Mouse (Mus musculus) embryonic facial prominence, embryonic 13.5 days (tissue): ENCODE data around the gene Cntnap2. TPM values are rescaled to one million over a fixed set of nuclear protein-coding genes. Genes with fewer than 3 reads are reported as not detected.

Experiments used
- ATAC-seq: fragments of 200-750 bp; cut with Nextera tagmentation; 2 replicates; pipeline ENCODE4 v1.8.0; 2017; ENCODE audit warnings: low read depth; ENCODE audit not compliant: insufficient number of reproducible peaks, insufficient read depth, low FRiP score, low TSS enrichment
- H3K27ac ChIP-seq: fragments of 300-500 bp; sonication (generic); 2 replicates; pipeline ENCODE4 v1.5.1; 2015; ENCODE audit warnings: moderate library complexity, mild to moderate bottlenecking, inconsistent platforms
- H3K27me3 ChIP-seq: fragments of 300-500 bp; sonication (generic); 2 replicates; pipeline ENCODE4 v1.6.1; 2015; ENCODE audit warnings: mild to moderate bottlenecking, inconsistent platforms
- H3K36me3 ChIP-seq: fragments of 300-500 bp; sonication (generic); 2 replicates; pipeline ENCODE4 v1.6.1; 2015; ENCODE audit warnings: mild to moderate bottlenecking, inconsistent platforms
- H3K4me1 ChIP-seq: fragments of 300-500 bp; sonication (generic); 2 replicates; pipeline ENCODE4 v1.6.1; 2015; ENCODE audit warnings: inconsistent platforms
- H3K4me2 ChIP-seq: fragments of 300-500 bp; sonication (generic); 2 replicates; pipeline ENCODE4 v1.6.1; 2015; ENCODE audit warnings: moderate library complexity, mild to moderate bottlenecking, inconsistent platforms
- H3K4me3 ChIP-seq: fragments of 300-500 bp; sonication (generic); 2 replicates; pipeline ENCODE4 v1.5.1; 2015; ENCODE audit warnings: mild to moderate bottlenecking, inconsistent platforms
- H3K9ac ChIP-seq: fragments of 300-500 bp; sonication (generic); 2 replicates; pipeline ENCODE4 v1.6.1; 2015; ENCODE audit warnings: mild to moderate bottlenecking, inconsistent platforms
- H3K9me3 ChIP-seq: fragments of 300-500 bp; sonication (generic); 2 replicates; pipeline ENCODE4 v1.6.1; 2016; ENCODE audit warnings: inconsistent platforms
- WGBS: fragments of 180-500 bp; shearing (Covaris S2); methylation state at CpG from one replicate; pipeline ENCODE4 v1.1.7; 2015; ENCODE audit warnings: mixed read lengths; 5-methylcytosine and 5-hydroxymethylcytosine counted together
- polyA plus RNA-seq: library from polyadenylated mRNA; unstranded; fragments of >200 nt; fragmentation: Nextera tagmentation; extraction: Ambion mirVana; gene quantifications from 2 replicates; pipeline ENCODE4 v1.2.1, GENCODE M21; 2015

Cntnap2 gene
- polyA plus RNA-seq, 1 experiment from 2014 or later, result 3.1 TPM

DNA sequence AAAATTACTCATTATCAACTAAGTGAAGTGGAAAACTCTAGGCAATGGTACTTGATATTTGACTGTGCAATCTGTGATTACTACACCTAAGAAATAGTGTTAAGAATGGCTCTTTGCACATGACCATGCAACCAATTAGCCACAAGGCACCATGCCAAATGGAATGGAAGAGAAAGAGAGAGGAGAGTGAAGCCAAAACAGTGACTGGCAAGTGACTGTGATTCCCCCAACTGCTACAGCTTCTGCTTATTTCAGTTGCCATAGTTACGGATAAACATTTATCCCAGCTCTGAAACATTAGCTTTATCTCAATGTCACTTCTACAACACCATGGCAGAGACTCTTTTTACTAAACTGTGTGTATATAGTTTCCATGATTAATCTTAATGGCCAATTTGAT is 1303.0 kb downstream of the Cntnap2 start:
- no peaks in the 10 kb centered on the region for H3K9me3 ChIP-seq
- no peak overlapping the region for H3K27ac ChIP-seq
- H3K9ac ChIP-seq, result no peak overlapping the region
- no peak overlapping the region for H3K4me2 ChIP-seq
- no peak overlapping the region for H3K4me3 ChIP-seq
- H3K27me3 ChIP-seq, result no peaks in the 10 kb centered on the region
- no peak for ATAC-seq
- H3K4me1 ChIP-seq, result no peaks in the 10 kb centered on the region
- 92% methylated on average over 1 of the region's 1 CpGs for WGBS
- no peaks in the 10 kb centered on the region for H3K36me3 ChIP-seq

DNA sequence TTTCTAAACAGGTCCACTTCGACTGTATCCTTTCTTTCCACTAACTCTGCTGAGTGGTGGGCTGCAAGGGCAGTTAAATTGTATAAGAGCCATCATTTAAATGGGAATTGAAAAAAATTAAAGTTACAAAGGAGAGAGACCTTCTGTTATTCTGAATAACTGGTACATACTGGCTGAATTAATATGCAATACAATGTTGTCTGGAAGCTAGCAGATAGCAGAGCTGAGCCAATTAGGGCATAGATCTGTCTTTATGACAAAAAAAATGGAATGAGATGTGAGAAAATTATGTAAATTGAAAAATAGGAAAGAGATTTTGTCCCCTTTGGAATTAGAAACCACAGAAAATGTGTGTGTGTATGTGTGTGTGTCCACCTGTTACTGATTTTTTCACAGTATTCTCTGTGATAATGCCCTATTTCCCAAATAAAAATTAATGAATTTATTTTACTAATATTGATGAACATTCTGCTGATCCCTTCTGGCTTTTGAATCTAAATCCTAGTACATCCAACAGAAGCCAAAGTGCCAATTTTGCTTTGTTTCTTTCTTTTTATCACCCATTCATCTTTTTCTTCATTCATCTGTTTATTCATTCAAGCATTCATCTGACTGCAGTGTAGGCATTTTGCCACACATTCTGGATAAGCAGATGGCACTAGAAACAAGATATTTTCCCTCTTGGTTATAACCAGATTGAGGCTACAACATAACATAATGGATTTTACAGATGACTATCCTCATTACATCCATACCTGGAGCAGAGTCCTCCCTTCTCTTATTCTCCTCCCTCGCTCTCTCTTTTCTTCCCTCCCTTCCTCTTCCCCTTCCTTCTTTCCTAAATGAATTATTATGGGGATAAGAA is 1339.8 kb downstream of the Cntnap2 start:
- H3K9me3 ChIP-seq, result no peaks in the 10 kb centered on the region
- WGBS, result 72% methylated on average over 2 of the region's 2 CpGs
- no peak overlapping the region for H3K4me2 ChIP-seq
- H3K27ac ChIP-seq, result no peak overlapping the region
- no peak for ATAC-seq
- H3K36me3 ChIP-seq, result no peaks in the 10 kb centered on the region
- no peak overlapping the region for H3K4me3 ChIP-seq
- no peak overlapping the region for H3K9ac ChIP-seq
- no peaks in the 10 kb centered on the region for H3K4me1 ChIP-seq
- H3K27me3 ChIP-seq, result no peaks in the 10 kb centered on the region

DNA sequence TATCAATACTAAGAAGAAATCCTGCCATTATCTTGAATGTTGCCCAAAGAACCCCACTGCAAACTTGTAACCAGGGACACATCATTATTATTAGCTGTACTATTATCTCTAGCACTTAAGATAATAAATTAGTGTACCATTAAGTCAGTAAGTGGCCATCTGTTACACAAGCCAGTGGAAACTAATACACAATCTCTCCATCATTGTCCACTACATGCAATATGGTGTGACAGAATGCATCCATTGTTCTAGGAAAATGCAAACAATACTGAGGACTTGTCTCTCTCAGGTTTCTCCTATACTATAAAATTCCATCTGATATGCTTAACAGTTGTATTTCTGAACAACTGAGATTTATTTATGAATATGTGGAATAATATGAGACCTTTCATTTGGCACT is 1355.0 kb downstream of the Cntnap2 start:
- ATAC-seq, result no peak
- H3K4me3 ChIP-seq, result no peak overlapping the region
- no peaks in the 10 kb centered on the region for H3K36me3 ChIP-seq
- H3K9me3 ChIP-seq, result no peaks in the 10 kb centered on the region
- no peak overlapping the region for H3K4me2 ChIP-seq
- H3K27ac ChIP-seq, result no peak overlapping the region
- H3K27me3 ChIP-seq, result no peaks in the 10 kb centered on the region
- no peaks in the 10 kb centered on the region for H3K4me1 ChIP-seq
- H3K9ac ChIP-seq, result no peak overlapping the region

DNA sequence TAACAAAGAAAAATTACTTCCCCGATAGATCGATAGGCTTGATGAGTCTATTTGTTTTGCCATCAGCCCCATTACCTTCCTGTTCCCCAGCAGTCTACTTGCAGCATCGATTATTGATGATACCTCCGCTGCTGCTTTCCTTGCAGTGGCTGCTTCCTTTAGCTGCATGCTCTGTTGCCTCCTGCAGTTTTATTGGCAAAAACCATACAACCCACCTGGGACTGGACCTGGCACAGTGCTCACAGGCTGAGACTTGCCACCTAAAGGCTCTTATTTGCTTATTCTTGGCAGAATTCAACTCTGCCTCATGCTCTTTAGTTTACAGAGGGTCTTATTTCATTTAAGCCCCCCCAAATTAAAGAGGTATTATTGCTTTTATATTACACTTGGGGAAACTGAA is 1355.4 kb downstream of the Cntnap2 start:
- Histone ChIP-seq H3K4me3 (no peak overlapping the region), H3K9ac (no peak overlapping the region), H3K4me2 (no peak overlapping the region), H3K27ac (no peak overlapping the region), H3K4me1 (no peaks in the 10 kb centered on the region), H3K36me3 (no peaks in the 10 kb centered on the region), H3K9me3 (no peaks in the 10 kb centered on the region), H3K27me3 (no peaks in the 10 kb centered on the region)
- 88% methylated on average over 4 of the region's 4 CpGs for WGBS
- no peak for ATAC-seq

DNA sequence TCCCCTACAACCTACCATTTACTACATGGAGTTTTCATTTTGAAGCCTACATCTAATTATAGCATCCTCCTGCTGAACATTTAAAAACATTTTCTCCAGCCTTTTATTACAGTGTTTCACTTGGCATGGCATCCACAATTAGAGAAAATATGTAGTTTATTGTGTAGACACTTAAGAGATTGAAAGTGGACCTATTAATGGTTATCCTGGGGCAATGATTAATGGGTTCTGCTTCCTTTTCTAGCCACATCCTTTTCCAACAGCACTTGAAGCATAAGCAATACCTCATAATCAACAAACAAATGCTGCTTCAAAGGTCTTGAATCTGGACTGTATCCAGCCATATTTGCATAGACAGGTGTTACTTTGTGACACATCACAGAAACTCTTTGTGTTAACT is 1360.7 kb downstream of the Cntnap2 start:
- no peak overlapping the region for H3K9ac ChIP-seq
- H3K36me3 ChIP-seq, result no peaks in the 10 kb centered on the region
- no peaks in the 10 kb centered on the region for H3K27me3 ChIP-seq
- no peak overlapping the region for H3K27ac ChIP-seq
- H3K4me3 ChIP-seq, result no peak overlapping the region
- no peak for ATAC-seq
- H3K9me3 ChIP-seq, result no peaks in the 10 kb centered on the region
- no peak overlapping the region for H3K4me2 ChIP-seq
- no peaks in the 10 kb centered on the region for H3K4me1 ChIP-seq

DNA sequence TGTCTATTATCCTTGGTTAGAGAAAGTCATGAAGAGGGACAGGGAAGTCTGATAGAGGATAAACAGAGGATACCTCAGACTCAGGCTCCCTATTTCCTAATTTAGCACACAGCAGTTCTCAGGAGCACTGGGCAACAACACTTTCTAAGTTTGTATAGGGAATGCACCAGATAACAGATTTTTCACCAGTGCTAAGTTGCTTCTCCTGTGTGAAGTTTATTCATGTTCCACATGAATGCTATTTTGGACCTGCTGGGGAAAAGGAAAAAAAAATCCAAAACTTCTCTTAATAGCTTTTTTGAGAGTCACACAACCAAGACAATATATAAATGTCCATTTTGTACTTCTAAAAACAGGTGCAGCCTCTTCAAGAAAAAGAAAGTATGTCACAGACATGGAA is 1361.2 kb downstream of the Cntnap2 start:
- no peak overlapping the region for H3K9ac ChIP-seq
- no peak overlapping the region for H3K4me2 ChIP-seq
- no peaks in the 10 kb centered on the region for H3K9me3 ChIP-seq
- no peak overlapping the region for H3K27ac ChIP-seq
- H3K36me3 ChIP-seq, result no peaks in the 10 kb centered on the region
- H3K27me3 ChIP-seq, result no peaks in the 10 kb centered on the region
- no peaks in the 10 kb centered on the region for H3K4me1 ChIP-seq
- H3K4me3 ChIP-seq, result no peak overlapping the region
- no peak for ATAC-seq

DNA sequence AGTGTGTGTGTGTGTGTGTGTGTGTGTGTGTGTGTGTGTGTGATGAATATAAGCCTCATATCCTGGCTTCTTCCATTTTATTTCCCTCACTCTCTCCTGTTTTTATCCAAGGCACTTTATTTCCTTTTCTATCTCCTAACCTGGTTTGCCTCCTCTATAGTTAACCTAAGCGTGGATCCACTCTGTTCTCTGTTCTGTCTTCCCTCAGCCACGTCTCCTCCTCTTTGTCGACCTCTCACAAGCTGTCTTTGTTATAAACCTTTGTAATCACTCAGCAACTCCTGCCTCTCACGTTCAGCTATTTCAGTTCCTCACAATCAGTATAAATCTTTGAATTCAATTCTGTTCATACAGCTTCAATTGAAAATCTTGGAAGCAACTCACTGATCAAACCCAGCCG is 1369.1 kb downstream of the Cntnap2 start:
- Histone ChIP-seq H3K9ac (no peak overlapping the region), H3K4me1 (no peaks in the 10 kb centered on the region), H3K9me3 (no peaks in the 10 kb centered on the region), H3K4me3 (no peak overlapping the region), H3K27ac (no peak overlapping the region), H3K4me2 (no peak overlapping the region), H3K36me3 (no peaks in the 10 kb centered on the region), H3K27me3 (no peaks in the 10 kb centered on the region)
- ATAC-seq, result no peak
- WGBS, result 65% methylated on average over 5 of the region's 5 CpGs

DNA sequence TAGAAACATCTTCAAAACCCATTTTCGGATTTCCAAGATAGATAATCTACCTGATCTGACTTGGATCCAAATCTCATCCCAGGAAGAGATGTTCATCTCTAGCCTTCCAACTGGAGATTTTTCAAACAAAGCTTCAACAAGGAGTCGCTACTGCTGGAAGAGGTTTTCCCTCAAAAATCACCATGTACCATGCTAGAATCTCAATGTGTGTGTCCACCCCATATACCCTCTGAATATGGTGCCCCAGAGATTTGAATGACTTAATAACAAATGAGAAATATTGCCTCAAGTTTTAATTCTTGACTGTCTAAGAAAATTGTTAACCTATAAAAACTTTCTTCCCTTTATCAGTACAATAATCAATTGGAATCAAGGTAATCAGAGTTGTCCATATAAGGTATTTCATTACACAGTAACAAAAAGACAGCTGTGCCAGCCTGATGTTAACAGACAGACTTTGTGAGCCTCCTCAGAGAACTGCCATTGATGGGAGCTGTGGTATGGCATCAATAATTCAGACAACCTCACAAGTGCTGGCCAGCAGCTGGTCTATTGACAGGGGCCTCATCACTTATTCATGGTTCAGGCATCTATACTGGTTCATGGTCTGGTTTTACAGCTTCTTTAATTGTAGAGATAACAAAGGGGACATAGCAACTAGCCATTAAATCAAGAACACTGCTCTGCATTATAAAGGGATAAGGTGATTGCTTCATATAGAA is 1391.9 kb downstream of the Cntnap2 start:
- WGBS, result 80% methylated on average over 2 of the region's 2 CpGs
- H3K9me3 ChIP-seq, result no peaks in the 10 kb centered on the region

DNA sequence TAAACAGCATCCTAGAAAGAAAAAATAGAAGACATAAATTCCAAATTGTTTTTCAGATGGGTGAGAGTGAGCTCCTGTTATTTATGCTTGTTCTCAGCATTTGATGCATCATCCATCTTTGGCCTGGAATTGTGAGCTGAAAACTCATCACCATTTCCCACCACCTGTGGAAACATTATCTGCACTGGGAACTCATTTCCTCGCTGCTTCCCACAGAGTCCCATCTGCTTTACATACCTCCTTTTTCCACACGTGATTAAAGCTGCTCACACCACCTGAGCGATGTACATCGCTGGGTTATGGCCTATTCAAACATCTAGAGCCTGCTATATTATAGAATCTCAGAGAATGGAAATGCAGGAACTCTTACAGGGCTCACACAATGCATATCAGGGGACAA is 1413.5 kb downstream of the Cntnap2 start:
- H3K4me3 ChIP-seq, result no peak overlapping the region
- ATAC-seq, result no peak
- H3K4me1 ChIP-seq, result no peaks in the 10 kb centered on the region
- H3K9ac ChIP-seq, result no peak overlapping the region
- no peak overlapping the region for H3K27ac ChIP-seq
- no peak overlapping the region for H3K4me2 ChIP-seq
- no peaks in the 10 kb centered on the region for H3K27me3 ChIP-seq
- no peaks in the 10 kb centered on the region for H3K36me3 ChIP-seq
- H3K9me3 ChIP-seq, result no peaks in the 10 kb centered on the region
- WGBS, result 77% methylated on average over 4 of the region's 4 CpGs

More for the DNA sequence above, 1391.9 kb downstream of the Cntnap2 start:
- Histone ChIP-seq H3K36me3 (no peaks in the 10 kb centered on the region), H3K9ac (no peak overlapping the region), H3K4me3 (no peak overlapping the region), H3K4me2 (no peak overlapping the region), H3K27ac (no peak overlapping the region), H3K4me1 (no peaks in the 10 kb centered on the region), H3K27me3 (no peaks in the 10 kb centered on the region)
- no peak for ATAC-seq

DNA sequence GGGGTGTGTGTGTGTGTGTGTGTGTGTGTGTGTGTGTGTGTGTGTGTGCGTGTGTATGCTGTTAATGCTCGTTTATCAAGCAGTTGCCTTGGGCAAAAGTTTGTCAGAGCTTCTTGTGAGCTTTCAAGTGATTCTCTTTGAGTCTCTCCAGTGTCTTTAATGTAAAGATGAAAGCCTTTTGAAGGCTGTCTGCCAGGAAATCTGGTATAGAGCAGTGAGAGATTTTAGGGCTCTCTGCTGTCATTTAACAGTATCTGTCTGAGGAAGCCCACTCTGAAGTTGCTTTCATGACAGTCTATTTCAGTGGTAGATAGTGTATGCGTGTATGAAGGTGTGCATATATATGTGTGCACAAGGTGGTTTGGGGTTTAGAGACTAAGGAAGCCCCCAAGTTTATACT is 1425.2 kb downstream of the Cntnap2 start:
- Histone ChIP-seq H3K9ac (no peak overlapping the region), H3K4me1 (no peaks in the 10 kb centered on the region), H3K4me2 (no peak overlapping the region), H3K27ac (no peak overlapping the region), H3K4me3 (no peak overlapping the region), H3K36me3 (no peaks in the 10 kb centered on the region), H3K27me3 (no peaks in the 10 kb centered on the region), H3K9me3 (no peaks in the 10 kb centered on the region)
- WGBS, result 53% methylated on average over 3 of the region's 3 CpGs
- no peak for ATAC-seq

DNA sequence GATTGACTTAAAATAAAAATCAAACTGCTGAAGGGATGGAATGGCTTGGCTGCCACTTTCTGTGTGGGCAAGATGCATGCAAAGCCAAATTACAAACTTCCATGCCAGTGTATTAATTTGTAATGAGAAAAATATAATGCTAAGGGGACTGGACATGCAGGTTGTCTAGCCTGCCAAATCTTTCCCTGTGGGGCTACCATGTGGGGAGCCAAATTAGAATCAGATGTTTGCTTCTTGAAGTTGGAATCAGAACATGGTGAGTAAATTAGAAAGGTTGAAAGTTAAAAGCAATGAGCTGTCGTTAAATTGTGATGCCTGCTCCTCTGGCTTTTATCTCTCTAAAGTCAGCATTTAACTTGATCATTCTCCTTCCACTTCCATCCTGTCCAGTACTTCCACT is 1443.6 kb downstream of the Cntnap2 start:
- no peaks in the 10 kb centered on the region for H3K27me3 ChIP-seq
- no peak overlapping the region for H3K9ac ChIP-seq
- H3K27ac ChIP-seq, result no peak overlapping the region
- H3K9me3 ChIP-seq, result no peaks in the 10 kb centered on the region
- no peaks in the 10 kb centered on the region for H3K4me1 ChIP-seq
- no peak overlapping the region for H3K4me2 ChIP-seq
- WGBS, result 8% methylated on average over 1 of the region's 1 CpGs
- ATAC-seq, result no peak
- H3K36me3 ChIP-seq, result no peaks in the 10 kb centered on the region
- H3K4me3 ChIP-seq, result no peak overlapping the region

DNA sequence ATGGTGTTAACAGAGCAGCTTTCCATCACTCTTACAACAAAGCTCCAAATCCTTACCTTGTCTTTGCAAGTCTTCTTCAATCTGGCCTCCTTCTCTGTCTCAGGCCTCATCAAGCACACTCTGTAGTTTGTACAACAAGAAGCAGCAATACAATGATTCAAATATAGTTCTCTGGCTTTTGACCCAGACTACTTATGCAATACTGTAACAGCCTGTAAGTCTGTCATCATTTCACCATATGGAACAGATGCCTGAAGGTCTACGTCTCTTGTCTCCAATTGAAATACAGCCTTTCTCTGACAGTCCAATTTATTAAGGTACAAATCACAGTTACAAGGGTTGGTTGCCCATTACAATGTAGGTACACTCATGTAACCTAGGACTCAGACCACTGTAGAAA is 1453.7 kb downstream of the Cntnap2 start:
- no peak overlapping the region for H3K27ac ChIP-seq
- no peaks in the 10 kb centered on the region for H3K9me3 ChIP-seq
- H3K4me2 ChIP-seq, result no peak overlapping the region
- no peak overlapping the region for H3K4me3 ChIP-seq
- no peaks in the 10 kb centered on the region for H3K4me1 ChIP-seq
- H3K27me3 ChIP-seq, result no peaks in the 10 kb centered on the region
- no peaks in the 10 kb centered on the region for H3K36me3 ChIP-seq
- 82% methylated on average over 1 of the region's 1 CpGs for WGBS
- no peak for ATAC-seq
- H3K9ac ChIP-seq, result no peak overlapping the region
